In genomic region chr17:62850603-62851002, GRCm38 (mm10) we compare ENCODE assay signal across 13 mouse cellular contexts. TPM values are rescaled to one million over a fixed set of nuclear protein-coding genes. Genes with fewer than 3 reads are reported as not detected.
"Had no signal": no experiment of that assay in that cellular context is flagged by ENCODE, and none has a peak within 500 bp of the region (broad histone marks: within the 10 kb centered on the region; RNA-seq: fewer than 3 reads in every experiment).

No protein-coding gene starts in this region.

- H3K4me3 ChIP-seq: kidney, embryonic 15.5 days; limb, embryonic 13.5 days had no signal

- H3K27me3 ChIP-seq: kidney, embryonic 15.5 days; limb, embryonic 13.5 days had no signal

- H3K9me3 ChIP-seq: kidney, embryonic 15.5 days; limb, embryonic 13.5 days had no signal

- DNase-seq: kidney, adult 2 months; kidney, postnatal 14 days; left cerebral cortex, postnatal 4 days; lung, adult 18-20 months; right cerebral cortex, adult 18-20 months; right cerebral cortex, postnatal 25 days; thymus, postnatal 14 days had no signal

- ATAC-seq: intestine, embryonic 16.5 days had no signal

- H3K36me3 ChIP-seq: kidney, embryonic 15.5 days; limb, embryonic 13.5 days had no signal

- H3K4me2 ChIP-seq: kidney, embryonic 15.5 days; limb, embryonic 13.5 days had no signal

- H3K27ac ChIP-seq: kidney, embryonic 15.5 days; limb, embryonic 13.5 days; liver, embryonic 14.5 days; stomach, postnatal 0 days had no signal

- H3K9ac ChIP-seq: kidney, embryonic 15.5 days; limb, embryonic 13.5 days; liver, embryonic 14.5 days had no signal

RNA-seq across cellular contexts. Expression of gene Efna5, which starts 30.5 kb away (rescaled TPM):
- total RNA-seq: megakaryocyte progenitor cell, adult 5-6 weeks had no signal
